Mouse (Mus musculus) heart, postnatal 10 days (tissue): ENCODE results near the gene Fam104a. TPM values are rescaled to one million over a fixed set of nuclear protein-coding genes. Genes with fewer than 3 reads are reported as not detected.

ENCODE experiments used
- DNase-seq, 2 experiments: peaks; one replicate each; pipeline ENCODE4 v3.0.0; 2021
- intact Hi-C: fragments of 180-260 bp; cut with DNase I; formaldehyde crosslinking; loops from one replicate; pipeline ENCODE4 v1.15.1; 2025
- total RNA-seq, 2 experiments: library from RNA; stranded (reverse); gene quantifications; 2 replicates each; pipeline ENCODE4 v1.2.3; 2021

Fam104a gene
- total RNA-seq, 2 experiments from 2014 or later: 21.1 TPM

- no peak for DNase-seq
- intact Hi-C loops: loop anchor here (2.0 to 10.0 kb wide), 3 partner anchors 27 to 929 kb away; partner anchors contain the start of gene Sdk2
Measured at GRCm38 (mm10) chr11:113705966-113706652, 22.2 kb upstream of the Fam104a start.

- intact Hi-C loops: loop anchor here (1.0 to 10.0 kb wide), 4 partner anchors 29 to 931 kb away; partner anchors contain the start of gene Sdk2
Measured at GRCm38 (mm10) chr11:113703758-113704157, 19.8 kb upstream of the Fam104a start.

GRCm38 (mm10) chr11:113699643-113700042, 15.7 kb upstream of the Fam104a start:
- intact Hi-C loops: loop anchor here (10.0 kb wide), 2 partner anchors 365 to 935 kb away; partner anchors contain the start of gene Sdk2
- DNase-seq: no peak

More at GRCm38 (mm10) chr11:113703758-113704157, 19.8 kb upstream of the Fam104a start:
- peak; percentile 85 to 87 for DNase-seq

DNA sequence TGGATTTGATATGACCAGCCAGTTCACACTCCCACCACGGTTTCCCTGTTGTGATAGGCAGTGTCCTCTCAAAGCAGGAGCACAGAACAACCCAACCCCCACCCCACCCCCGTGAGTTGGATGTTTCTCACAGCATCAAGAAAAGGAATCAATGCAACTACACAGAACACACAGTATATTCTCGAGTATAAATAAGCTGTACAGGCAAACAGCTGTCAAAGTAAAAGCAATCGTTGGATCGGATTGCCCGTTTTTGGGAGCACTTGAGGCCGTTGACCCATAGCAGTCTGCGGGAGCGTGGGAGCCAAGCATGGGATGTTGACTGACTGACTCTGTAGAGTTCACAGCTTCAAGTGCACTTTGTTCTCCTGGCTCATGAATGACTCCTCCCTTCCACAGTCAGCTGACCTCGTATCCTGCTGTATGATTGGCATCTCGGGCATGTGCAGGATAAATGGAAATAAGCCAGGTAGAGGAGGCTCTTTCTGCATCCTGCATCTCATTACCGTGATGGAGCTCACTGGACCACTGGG, 14.1 kb upstream of the Fam104a start:
- intact Hi-C loops: no loop called here
- peak in 1 of 2 experiments; percentile 38 for DNase-seq

GRCm38 (mm10) chr11:113697571-113697970, 13.6 kb upstream of the Fam104a start:
- DNase-seq: no peak
- intact Hi-C loops: no loop called here

DNA sequence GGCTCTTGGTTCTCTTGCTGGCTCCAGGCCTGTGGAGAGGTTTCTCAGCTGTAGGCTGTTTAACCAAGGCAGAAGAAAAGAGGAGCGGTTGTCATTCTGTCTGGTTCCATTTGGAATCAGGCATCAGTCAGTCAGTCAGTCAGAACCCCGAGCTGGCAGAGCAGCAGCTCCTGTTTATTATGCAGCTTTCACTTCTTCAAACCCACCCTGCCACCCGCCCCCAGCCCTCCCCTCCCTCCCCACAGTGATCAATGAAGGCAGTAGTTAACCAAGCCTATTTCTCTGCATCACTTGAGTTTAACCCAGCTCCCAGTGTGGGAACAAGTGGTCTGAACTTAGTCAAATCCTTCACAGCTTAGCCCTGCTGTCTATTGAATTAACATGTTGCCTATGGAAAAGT, 7.9 kb upstream of the Fam104a start:
- no peak for DNase-seq
- intact Hi-C loops: no loop called here

- DNase-seq: no peak
- intact Hi-C loops: no loop called here
Measured at GRCm38 (mm10) chr11:113691318-113691717, 7.4 kb upstream of the Fam104a start.

GRCm38 (mm10) chr11:113690506-113690905, 6.6 kb upstream of the Fam104a start:
- DNase-seq: no peak
- intact Hi-C loops: no loop called here

DNA sequence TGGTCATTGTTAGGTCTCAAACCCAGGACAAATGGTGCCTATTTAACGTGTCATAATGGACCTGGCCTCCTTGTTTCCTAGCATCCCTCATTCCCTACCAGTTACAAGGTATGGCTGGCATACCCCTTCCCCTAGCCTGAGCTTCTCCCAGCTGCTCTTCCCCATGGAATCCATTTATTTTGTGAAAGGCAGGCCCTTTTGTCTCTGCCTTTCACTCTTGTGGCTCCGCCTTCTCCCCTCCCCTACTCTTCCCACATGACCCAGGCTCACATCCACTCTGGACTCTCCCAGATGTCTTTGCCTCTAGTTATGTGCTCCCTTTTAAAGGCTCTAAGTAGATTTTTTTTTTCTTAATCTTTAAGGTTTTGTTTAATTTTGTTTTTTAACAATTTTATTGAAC, 3.1 kb upstream of the Fam104a start:
- intact Hi-C loops: no loop called here

GRCm38 (mm10) chr11:113684707-113685426, 912 bp upstream of the Fam104a start:
- DNase-seq: no peak
- intact Hi-C loops: no loop called here

More for the DNA sequence above, 3.1 kb upstream of the Fam104a start:
- no peak for DNase-seq

DNA sequence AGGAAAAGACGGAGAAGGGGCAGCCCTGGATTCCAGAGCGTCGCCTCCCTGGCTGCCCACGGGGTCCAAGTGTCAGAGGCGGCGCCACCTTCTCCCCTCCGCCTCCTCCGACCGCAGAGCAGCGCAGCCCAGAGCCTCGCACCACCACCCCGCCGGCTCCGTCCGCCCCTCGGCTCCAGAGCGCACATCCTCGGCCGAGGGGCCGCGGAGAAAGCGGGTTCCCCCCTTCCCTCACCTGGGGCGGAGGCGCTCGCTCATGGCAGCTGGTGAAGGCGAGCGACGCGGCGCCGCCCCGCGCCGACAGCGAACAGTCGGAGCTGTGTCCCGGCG, 363 bp downstream of the Fam104a start:
- no peak for DNase-seq
- intact Hi-C loops: loop anchor here (2.0 kb wide), 1 partner anchor 35 kb away; the partner anchor contains the start of gene Cog1

- intact Hi-C loops: loop anchor here (2.0 kb wide), 1 partner anchor 34 kb away; the partner anchor contains the start of gene Cog1
- DNase-seq: peak; percentile 58 to 66
Measured at GRCm38 (mm10) chr11:113682897-113683626, 893 bp downstream of the Fam104a start.

DNA sequence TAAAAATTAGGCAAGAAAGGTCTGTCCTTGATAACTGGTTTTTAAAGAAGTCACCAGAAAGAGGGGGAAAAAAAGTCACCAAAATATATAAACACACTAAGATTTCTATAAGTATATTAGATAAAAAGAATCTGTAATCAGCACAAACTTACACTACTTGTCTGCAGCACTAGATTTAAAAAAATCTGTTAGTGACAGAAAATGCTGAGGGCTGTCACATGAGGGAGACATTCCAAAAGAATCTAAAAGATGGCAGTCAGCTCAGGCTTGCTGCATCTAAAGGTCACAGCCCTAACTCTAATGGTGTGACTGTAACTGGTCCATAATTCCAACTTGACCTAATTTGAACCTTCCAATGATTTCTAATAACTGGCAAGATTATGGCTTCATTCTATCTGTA, 2.0 kb downstream of the Fam104a start:
- intact Hi-C loops: loop anchor here (2.0 kb wide), 1 partner anchor 33 kb away; the partner anchor contains the start of gene Cog1
- no peak for DNase-seq

- intact Hi-C loops: no loop called here
Measured at GRCm38 (mm10) chr11:113680954-113681353, 3.0 kb downstream of the Fam104a start.

GRCm38 (mm10) chr11:113678373-113678772, 5.6 kb downstream of the Fam104a start:
- DNase-seq: peak in 1 of 2 experiments; percentile 30

More at GRCm38 (mm10) chr11:113680954-113681353, 3.0 kb downstream of the Fam104a start:
- DNase-seq: no peak

DNA sequence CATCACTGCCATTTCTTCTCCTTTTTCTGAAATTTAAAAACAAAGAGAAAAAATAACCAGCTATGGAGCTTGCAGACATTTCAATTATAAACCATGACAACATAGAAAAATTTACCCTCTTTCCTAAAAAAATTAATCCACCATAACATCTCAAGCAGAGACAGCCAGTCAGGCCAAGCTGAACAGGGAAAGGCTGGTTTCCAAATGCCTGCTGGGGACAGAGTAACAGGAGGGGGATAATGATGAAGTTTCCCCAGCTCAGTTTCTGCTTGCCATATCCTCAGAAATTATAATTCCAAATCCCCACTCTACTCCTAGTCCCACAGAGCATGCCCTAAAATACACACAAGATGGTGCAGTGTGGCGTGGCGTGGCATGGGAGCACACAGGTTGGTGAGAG, 6.6 kb downstream of the Fam104a start:
- DNase-seq: no peak
- intact Hi-C loops: no loop called here

More at GRCm38 (mm10) chr11:113678373-113678772, 5.6 kb downstream of the Fam104a start:
- intact Hi-C loops: no loop called here

DNA sequence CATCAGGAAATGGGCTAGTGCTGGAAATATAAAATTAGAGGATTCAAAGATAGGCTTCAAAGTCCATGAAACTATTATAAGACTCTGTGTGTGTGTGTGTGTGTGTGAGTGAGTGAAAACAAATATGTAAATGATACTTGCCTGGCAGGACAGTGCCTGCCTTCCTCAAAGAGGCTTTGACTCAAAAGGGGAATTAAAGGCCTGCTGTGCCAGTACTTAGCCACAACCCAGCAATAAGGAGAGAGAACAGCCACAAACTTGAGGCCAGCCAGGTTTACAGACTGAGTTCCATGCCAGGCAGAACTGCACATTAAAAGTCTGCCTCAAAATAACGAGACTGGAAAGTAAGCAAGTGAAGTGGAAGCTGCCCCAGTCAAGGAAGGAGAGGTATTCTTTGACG, 7.1 kb downstream of the Fam104a start:
- intact Hi-C loops: no loop called here
- DNase-seq: no peak

DNA sequence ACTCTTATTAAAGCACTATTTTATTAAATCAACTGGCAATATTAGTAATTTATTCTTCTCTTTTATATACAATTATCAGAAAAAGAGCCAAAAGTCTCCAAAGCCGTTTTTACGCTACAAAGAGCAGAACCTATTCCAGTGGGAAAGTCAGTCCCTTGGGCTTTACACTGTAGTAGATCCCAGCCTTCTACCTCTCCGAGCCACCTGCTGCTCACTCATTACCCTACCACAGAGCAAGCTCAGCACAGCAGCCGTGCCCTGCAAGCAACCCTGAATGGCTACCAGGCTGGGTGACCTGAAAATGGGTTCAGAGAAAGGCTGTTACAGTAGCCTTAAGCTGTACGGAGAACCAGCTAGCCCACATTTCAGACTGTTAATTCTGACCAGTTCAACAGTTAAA, 9.4 kb downstream of the Fam104a start:
- DNase-seq: no peak
- intact Hi-C loops: no loop called here

- peak; percentile 28 to 30 for DNase-seq
- intact Hi-C loops: no loop called here
Measured at GRCm38 (mm10) chr11:113673614-113674013, 10.3 kb downstream of the Fam104a start.

DNA sequence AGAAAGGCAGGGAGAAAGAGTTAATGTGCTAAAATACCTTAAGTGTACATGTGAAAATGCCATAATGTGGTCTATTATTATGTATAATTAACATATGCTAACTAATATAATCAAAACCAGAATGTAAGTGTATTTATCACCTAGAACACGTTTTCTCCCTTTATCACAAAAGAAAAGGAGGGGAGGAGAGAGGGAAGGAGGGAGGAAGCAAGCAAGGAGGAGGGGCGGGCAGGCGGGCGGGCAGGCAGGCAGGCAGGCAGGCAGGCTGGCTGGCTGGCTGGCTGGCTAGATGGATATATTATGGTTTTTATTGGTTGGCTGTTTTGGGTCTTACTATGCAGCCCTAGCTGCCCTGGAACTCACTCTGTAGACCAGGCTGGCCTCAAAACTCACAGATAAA, 14.2 kb downstream of the Fam104a start:
- DNase-seq: no peak
- intact Hi-C loops: no loop called here

GRCm38 (mm10) chr11:113668857-113669256, 15.1 kb downstream of the Fam104a start:
- no peak for DNase-seq
- intact Hi-C loops: no loop called here
